Mouse (Mus musculus): ENCODE measurements around the gene Gnao1.

Gnao1 gene

GRCm38 (mm10) chr8:93809686-93810027 is at the start of gene Gnao1:
Gnao1 (plus strand) TSS chr8:93809966.
- no peak for DNase-seq (ENCODE audit: low spot score)

GRCm38 (mm10) chr8:93777605-93778004 is 32.2 kb upstream of the Gnao1 start:
- DNase-seq (ENCODE audit: low spot score) = no peak

- peak; percentile 45 for DNase-seq (ENCODE audit: low spot score)
These were observed 540 bp upstream of the Gnao1 start for GRCm38 (mm10) chr8:93809226-93809625.

DNA sequence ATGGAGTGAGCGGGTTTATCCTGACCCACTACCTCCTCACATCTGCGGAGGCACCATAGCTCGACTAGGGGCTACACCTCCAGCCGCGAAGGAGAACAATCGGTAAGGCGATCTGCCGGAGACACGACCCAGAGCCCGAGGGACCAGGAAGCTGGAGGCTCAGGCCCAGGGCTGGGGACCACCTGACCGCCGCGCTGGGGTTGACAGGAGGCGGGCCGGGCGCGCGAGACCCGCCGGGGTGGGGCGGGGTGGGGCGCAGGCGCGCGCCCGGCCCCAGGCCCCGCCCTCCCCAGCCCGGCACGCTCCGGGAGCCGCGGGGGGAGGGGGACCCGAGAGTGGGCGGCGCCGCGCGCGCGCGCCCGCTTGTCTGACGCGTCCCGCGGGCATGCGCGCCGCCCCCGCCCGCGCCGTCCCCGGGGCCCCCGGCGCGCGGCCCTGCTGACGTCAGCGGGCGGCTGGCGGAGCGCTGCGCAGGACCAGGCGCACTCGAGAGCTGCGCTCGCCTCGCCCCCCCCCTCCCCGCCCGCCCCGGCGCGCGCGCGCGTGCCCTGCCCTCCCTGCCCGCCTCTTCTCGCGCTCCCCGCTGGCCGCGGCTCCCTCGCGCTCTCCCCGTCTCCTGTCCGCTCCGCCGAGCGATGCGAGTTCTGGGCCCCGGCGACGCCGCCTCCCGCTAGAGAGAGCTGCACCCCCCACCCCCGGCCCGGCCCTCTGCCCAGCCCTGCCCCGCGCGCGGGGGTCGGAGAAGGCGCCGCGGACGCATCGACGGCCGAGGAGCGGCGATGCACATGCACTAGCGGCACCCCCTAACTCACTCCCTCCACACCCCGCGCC is 477 bp downstream of the Gnao1 start:
- DNase-seq (ENCODE audit: low spot score) = peak; percentile 79

DNA sequence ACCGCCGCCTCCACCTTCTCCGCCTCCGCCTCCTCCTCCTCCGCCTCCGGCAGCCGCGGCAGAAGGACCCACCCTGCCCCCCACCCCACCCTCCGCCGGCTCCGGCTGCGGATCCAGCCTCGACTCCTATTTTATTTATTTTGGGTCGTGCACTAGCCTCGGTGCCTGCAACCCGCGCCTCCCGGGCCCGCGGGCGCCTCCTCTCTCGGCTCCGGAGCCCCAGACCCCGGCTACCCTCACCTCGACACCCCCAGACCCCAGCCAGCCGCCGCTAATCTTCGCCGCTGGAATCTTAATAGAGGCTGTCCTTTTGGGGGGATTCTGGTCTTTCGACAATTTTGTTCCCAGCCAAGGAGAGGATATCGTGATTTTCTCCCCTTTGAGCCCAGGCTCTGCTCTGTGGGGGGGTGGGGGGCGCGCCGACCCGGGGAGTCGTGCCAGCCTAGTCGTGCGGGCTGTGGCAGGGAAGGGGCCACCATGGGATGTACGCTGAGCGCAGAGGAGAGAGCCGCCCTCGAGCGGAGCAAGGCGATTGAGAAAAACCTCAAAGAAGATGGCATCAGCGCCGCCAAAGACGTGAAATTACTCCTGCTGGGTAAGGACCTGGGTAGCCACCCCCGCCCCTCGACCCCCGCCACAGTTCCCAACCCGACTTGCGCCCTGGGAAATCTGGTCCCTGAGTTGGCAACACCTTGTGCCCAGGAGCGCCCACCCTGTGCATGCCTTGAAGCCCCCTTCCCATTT is 1.3 kb downstream of the Gnao1 start:
- no peak for DNase-seq (ENCODE audit: low spot score)

GRCm38 (mm10) chr8:93811719-93812475 is 2.1 kb downstream of the Gnao1 start:
- DNase-seq (ENCODE audit: low spot score) = no peak

DNA sequence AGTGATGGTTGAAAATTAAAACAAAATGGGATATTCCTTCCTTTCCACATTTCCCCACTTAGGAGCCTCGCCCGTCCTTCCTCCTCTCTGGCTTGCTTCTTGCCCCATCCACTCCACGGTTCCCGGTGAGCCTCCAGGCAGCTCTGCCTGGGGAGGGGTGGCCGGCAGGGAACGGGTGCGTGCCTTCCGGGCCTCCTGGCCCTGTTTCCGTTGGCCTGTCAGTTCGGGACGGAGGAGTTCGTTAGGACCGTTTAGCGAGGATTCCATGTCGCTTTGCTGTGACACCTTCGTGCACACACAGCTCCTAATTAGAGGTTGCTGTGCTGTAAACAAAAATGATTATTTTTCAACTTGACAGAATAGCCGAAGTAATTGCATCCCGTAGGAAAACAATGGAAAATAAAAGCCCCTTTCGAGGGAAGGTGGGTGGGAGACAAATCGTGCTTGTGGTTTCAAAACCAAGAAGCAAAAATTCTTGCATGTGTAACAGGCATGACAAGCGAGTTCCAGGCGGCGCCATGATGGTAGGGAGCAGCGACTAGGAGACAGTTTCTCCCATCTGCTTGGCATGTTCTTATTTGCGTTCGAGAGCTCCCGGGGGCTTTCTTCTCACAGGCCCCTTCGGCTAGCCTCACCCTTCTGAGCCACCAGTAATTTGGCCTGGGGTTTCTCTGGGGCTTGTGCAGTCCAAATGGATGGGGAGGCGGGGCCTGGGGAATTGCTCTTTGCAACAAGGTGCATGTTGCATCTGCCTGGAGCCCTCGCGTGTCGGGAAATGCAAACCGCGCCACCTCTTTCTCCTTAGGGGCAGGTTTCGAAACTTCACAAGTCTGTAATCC is 3.0 kb downstream of the Gnao1 start:
- no peak for DNase-seq (ENCODE audit: low spot score)

DNA sequence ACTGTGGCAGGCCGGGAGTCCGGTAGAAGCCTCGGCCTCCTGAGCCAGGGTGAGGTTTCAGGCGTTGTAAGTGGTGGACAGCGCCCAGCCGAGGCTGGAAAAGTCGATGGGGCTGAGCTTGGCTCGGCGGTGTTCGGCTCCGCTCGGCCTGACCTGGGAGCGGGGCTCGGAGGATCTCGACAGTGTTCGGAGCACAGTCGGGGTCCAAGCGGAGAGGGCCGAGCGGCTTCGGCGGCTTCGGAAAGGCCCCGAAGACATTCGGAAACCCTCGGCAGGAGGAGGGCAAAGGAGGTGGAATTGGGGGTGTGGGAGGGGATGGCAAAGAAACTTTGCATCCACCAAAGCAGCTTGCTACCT is 3.6 kb downstream of the Gnao1 start:
- DNase-seq (ENCODE audit: low spot score) = no peak

DNA sequence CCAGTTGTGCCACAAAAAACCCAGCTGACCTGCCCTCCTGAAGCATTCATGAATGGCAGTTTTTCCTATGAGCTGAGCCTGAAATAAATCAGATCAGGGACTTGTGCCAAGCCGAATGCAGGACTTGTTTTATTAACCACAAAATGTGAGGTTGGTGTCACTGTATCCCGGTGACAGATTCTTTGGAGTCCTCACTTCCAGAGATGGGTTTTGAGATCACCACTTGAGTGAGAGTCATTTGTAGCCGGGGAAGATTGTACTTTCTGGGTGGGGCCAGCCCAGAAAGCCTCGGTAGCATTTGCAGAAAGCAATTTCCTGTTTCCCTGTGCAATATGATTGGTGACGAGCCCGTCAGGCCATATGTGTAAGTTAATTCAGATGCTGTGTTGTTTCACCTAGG is 4.5 kb downstream of the Gnao1 start:
- no peak for DNase-seq (ENCODE audit: low spot score)

DNA sequence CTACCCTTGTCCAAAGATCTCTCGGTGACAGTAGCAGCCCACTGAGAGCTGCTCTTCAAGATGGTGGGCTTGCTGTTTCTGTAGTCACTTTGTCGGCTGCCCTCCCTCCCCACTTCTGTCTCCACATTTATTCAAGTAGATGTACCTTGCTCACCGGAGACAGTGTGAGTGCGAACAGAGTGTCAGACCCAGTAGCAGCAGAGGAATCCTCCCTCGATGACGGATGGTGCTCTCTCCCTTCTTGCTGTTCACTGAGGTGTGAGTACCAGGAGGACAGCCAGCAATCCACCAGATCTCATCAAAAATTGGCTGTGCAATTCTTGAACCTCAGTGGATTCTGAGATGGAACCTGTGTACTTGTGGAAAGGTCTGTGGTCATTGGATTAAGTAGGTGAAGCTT is 6.5 kb downstream of the Gnao1 start:
- DNase-seq (ENCODE audit: low spot score) = no peak

DNA sequence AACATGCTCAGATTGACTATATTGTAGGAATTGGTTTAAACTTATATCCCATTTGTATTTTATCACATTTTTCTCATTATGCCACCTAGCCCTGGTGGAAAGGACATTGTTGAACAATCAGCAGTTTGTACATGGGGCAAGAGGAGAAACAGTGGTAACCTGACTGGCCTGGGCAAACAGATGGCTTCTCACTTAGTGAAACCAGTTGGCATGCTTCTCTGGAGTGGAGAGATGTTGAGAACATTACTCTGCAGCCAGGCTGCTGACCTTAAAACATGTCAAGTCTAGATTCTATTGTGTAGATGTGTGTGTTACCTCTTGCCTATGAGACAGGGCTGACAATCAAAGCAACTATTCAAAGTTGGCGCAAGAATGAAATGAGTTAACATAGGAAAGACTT is 7.6 kb downstream of the Gnao1 start:
- peak; percentile 42 for DNase-seq (ENCODE audit: low spot score)

GRCm38 (mm10) chr8:93819929-93820328 is 10.2 kb downstream of the Gnao1 start:
- no peak for DNase-seq (ENCODE audit: low spot score)

GRCm38 (mm10) chr8:93821327-93821726 is 11.6 kb downstream of the Gnao1 start:
- no peak for DNase-seq (ENCODE audit: low spot score)

- DNase-seq (ENCODE audit: low spot score) = no peak
These were observed 15.6 kb downstream of the Gnao1 start for GRCm38 (mm10) chr8:93825317-93825716.

DNA sequence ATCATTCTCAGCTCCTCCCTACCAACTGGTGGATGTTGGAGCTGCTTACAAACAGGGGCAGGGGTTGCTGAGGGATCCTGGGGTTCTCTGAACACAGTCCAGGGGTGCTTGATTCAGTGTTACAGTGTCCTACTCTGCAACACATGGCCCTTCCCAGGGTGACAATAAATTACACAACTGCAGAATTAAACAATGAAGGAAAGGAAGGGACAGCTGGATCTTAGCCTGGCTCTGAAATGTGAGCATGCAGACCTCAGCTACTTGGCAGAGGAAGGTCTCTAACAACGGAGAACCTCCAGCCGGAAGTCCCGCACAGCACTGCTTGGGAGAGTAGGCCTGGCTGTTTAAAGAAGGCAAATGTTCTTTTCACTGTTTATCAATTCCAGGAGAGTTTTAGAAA is 20.9 kb downstream of the Gnao1 start:
- peak; percentile 77 for DNase-seq (ENCODE audit: low spot score)

- DNase-seq (ENCODE audit: low spot score) = no peak
These were observed 26.0 kb downstream of the Gnao1 start for GRCm38 (mm10) chr8:93835771-93836170.

GRCm38 (mm10) chr8:93839113-93839512 is 29.3 kb downstream of the Gnao1 start:
- no peak for DNase-seq (ENCODE audit: low spot score)

DNA sequence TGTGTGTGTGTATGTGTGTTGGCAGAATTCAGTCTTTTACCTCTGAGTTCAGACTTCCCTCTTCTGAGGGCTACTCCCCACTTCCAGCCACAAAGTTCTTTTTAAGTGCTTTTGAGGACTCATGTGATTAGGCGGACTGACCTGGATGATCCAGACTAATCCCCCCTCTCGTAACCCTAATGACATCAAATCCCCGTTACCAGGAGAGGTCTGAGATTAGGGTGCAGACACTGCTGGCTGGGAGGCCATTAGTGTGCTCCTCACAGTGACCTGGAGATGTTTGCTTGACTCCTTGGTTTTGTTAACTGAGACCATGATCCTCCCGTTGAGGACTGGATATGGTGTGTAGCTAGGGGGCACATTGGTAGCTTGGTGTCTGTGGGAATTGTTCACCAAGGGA is 30.7 kb downstream of the Gnao1 start:
- no peak for DNase-seq (ENCODE audit: low spot score)

DNA sequence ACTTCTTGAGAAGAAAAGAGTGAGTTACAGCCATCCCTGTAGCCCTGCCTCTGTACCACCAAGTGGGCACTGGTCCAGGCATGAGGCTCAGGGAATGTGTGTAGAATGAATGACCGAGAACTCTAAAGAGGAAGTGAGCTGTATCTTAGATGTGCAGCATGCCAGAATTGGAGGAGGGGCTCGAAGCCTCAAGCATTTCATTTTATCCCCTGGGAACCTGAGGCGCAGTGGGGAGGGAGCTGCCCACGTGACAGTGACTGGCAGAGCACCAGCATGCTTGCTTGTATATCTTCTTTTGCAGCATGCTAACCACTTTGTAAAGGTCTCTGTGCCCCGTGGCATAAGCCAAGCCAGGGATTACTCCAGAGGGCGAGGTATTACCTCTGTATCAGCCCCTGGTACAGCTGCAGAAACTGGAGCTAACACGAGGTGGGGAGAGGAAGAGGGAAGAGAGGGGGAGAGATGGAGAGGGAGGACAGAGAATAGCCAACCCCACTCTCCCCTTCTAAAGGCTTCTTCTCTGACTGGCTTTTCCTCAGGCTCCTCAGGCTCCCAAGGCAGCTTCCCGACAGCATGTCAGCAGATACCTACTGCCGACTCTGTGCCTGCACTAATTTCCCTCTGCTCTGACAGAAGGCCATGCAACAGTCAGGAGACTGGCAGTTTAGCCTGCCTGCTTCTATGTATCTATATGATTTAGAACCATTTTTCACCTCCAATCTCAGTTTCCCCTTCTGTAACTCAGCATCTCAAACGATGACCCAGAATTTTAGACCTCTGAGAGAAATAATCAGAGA is 31.4 kb downstream of the Gnao1 start:
- DNase-seq (ENCODE audit: low spot score) = peak; percentile 66

DNA sequence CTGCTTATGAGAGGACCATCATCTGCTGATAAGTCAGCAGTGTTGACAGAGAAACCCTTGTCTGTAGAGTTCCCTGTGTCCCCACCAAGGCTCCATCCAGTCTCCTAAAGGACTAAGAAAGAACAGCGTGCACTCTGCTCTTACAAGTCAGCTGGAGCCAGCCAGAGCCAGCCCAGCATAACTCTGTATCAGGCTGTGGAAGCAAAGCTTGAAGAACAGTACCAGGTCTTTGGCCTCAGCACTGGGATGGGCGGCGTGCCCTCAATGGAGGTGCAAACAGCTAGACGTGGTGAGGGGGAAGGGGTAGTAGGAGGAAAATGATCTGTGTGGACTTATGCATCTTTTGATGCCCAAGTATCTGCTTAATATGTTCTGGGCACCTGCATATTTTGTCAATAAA is 32.8 kb downstream of the Gnao1 start:
- no peak for DNase-seq (ENCODE audit: low spot score)

DNA sequence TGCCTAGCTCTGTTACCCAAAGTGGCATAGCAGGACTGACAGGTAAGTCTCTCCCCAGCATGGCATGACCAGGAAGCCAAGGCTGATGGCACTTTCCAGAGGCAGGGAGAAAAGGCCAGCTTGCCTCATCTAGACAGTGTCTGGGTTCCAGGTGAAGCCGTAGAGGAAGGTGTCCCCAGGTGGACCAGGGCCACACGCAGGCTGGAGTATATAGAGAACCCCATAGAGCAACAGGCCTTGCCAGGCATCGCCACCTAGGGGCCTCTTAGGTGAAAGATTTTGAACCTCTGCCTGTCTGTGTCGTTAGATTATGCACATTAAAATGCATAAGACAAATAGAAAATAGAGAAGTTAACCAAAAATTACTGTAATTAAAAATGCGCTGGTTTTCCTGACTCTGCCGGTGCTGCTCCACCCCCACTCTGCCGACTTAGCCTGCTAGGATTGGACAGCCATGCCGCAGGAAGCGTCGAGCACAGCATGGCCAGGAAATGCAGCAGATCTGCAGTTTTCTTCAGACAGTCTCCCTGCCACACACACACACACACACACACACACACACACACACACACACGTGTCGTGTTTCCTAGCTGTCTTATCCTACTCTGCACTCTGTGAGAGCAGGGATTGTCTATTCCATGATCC is 34.2 kb downstream of the Gnao1 start:
- DNase-seq (ENCODE audit: low spot score) = peak; percentile 23
